Mouse (Mus musculus) G1E (cell line): ENCODE measurements around the gene Eif4e1b.

Source experiments
- CTCF ChIP-seq: IDR thresholded peaks from 2 replicates; pipeline ENCODE4 v1.5.1; 2012; ENCODE audit warnings: low read depth, low read length, inconsistent platforms, mixed read lengths
- GATA1 ChIP-seq: IDR thresholded peaks from 2 replicates; pipeline ENCODE4 v1.6.1; 2012; ENCODE audit warnings: borderline replicate concordance, low read length, inconsistent platforms, mixed read lengths
- TAL1 ChIP-seq: conservative IDR thresholded peaks from 2 replicates; pipeline ENCODE4 v1.6.1; 2012; ENCODE audit warnings: low read depth, low read length, inconsistent platforms, mixed read lengths

DNA sequence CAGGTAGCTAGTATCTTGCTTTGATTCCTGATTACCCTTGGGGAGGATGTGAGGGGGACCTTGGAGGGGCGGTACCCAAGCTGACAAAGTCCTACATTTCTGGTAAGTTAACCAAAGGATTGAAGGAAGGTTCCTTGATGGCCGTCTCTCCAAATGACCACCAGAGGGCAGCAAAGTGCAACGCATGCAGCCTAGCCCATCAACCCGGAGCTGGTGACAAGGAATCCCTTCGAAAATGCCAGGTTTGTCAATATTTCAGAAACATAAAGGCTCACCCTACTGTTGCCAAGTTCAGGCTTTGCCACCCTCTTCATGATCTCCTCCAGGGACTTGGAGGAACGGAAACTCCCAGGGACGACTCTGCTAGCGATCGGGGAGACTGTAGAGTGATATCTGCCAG lies 15.9 kb downstream of the Eif4e1b start:
- peak; percentile 87 for TF ChIP-seq CTCF
- TF ChIP-seq TAL1, result no peak
- TF ChIP-seq GATA1, result no peak
